Mouse (Mus musculus) megakaryocyte, adult 5-6 weeks (primary cell): ENCODE results near the gene Prdm2. TPM values are rescaled to one million over a fixed set of nuclear protein-coding genes. Genes with fewer than 3 reads are reported as not detected.
A peak's percentile ranks its signal among the peaks of the same experiment; 100 is the strongest.

Experiments used
- ATAC-seq: 2 replicates; pipeline ENCODE4 v1.8.0; 2016; ENCODE audit warnings: mild to moderate bottlenecking, inconsistent platforms; ENCODE audit not compliant: poor library complexity, severe bottlenecking
- total RNA-seq, 2 experiments: library from RNA; stranded (forward) in 1 of 2; stranded (reverse) in 1 of 2; fragments of 153-499, 151-499 nt in 1 of 2; fragments of 221-1000, 200-1000 nt in 1 of 2; gene quantifications; 2 replicates each; pipeline versions ENCODE4 v1.2.3 to v1.2.4; 2015 to 2017

The Prdm2 gene
- total RNA-seq, 2 experiments from 2014 or later = 16.3 to 24.4 TPM

DNA sequence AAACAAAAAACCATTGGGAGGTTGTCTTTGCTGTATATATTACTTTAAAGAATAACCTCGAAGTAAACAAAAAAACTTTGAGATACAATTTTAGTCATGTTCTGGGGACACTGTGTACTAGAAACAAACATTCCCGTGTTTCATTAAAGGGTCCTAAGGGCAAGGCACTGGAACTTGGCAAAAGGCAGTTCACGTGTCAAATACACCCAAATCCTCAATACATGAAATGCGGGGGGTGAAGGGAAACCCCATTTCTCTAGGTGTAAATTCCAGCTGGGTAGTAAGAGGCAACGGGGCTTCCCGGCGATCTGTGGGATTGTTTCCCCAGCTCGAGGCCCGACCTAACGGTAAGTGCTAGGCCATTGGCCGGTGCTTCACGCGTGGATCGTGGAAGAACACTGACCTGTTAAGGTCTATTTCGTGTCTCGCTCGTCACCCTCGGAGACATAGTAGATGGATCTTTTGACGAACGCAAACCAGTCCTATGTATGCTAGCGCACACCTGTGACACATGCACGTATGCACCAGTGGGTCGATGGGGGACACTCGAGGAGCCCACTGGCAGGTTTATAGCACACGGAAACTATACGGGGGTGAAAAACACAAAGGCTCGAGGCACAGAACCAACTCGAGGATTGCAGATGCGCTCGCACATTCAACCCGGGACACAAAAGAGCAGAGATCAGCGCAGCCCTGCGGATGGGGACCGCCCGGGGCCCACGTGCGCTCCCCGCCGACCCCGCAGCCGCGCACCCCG is 1.0 kb downstream of the Prdm2 start:
- ATAC-seq = peak; percentile 16

DNA sequence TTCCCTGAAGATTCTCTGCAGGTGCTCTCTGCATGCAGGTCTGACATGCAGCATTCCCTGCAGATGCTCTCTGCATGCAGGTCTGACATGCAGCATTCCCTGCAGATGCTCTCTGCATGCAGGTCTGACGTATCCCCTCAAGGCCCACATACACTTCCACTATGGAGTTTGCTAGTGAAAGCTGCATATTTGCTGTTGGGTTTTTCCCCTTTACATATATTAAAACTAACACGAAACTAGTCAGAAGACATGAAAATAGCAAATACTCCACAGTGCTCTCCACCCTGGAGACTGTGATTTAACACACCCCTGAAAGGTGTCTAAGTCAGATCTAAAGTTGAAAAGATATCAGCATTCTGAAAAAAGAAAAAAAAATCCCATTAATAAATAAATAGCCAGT is 2.8 kb downstream of the Prdm2 start:
- ATAC-seq = no peak

GRCm38 (mm10) chr4:143202653-143203052 is 10.1 kb downstream of the Prdm2 start:
- no peak for ATAC-seq

- ATAC-seq = peak; percentile 43; the same call in 1 of the 2 replicates
Observed at GRCm38 (mm10) chr4:143198371-143198770, 14.4 kb downstream of the Prdm2 start.

- ATAC-seq = peak; percentile 24
Observed at GRCm38 (mm10) chr4:143197845-143198356, 14.9 kb downstream of the Prdm2 start.

- ATAC-seq = no peak
Observed at GRCm38 (mm10) chr4:143194328-143194727, 18.5 kb downstream of the Prdm2 start.

DNA sequence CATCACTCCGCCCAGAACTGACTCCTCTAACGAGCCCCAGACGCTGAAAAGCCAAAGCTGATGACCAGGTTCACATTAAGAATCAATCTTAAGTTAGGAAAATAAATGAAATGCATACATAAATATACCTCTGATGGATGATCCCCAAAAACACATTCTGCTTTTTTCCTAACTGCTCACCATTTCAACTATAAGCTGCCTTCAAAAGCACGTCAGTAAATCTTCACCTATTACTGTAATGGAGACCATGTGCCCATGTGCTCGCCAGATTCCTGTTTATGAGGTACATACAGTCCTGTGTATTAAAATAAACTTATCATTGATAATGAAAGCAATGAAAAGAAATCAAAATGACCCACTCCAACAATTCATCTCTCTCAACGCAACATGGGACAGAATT is 19.6 kb downstream of the Prdm2 start:
- no peak for ATAC-seq

DNA sequence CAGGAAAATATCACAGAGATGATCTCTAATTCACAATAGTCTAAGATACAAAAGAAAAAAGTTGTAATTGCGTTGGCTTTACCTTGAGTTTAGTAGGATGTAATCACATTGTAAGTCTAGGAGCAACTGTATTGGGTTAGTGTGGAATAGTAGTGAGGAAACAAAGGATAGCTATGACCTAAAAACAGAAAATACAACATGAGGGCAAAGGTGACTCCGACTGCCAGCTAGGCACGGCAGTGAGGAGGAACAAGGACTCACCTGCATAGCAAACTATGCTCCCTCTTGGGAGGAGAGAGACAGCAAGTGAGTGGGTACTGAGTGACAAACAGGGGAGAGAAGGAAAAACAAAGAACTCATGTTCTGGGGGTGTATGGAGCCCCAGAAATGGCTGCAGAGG is 21.0 kb downstream of the Prdm2 start:
- ATAC-seq = no peak

GRCm38 (mm10) chr4:143190657-143191056 is 22.1 kb downstream of the Prdm2 start:
- ATAC-seq = peak; percentile 74

DNA sequence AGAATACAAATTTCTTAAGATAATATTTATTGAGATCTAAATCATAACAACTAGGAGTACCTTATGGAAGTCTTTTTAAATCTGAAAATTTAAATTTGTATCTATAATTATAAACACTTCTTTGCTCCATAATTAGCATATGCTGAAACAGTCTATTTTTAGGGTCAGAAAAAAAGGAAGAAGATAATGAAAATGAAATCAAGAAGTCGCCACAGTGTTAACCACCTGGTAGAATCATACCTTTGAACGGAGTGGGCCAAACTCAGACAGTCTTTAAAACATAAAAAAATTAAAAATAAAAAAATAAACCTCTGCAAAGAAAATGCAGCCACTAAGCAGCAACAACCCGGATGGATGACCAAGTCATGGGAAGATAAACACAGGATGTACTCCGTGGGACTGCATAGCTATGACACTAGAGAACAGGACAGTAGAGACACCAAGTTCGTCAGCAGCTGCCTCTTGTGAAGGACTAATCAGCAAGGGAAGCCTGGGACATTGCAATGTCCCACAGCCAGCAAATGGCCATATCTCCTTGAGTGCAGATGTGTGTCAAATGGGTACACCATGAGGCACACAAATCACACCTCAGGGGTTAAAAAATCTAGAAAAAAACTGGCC is 24.1 kb downstream of the Prdm2 start:
- ATAC-seq = peak; percentile 48

- no peak for ATAC-seq
Observed at GRCm38 (mm10) chr4:143186066-143186465, 26.7 kb downstream of the Prdm2 start.

DNA sequence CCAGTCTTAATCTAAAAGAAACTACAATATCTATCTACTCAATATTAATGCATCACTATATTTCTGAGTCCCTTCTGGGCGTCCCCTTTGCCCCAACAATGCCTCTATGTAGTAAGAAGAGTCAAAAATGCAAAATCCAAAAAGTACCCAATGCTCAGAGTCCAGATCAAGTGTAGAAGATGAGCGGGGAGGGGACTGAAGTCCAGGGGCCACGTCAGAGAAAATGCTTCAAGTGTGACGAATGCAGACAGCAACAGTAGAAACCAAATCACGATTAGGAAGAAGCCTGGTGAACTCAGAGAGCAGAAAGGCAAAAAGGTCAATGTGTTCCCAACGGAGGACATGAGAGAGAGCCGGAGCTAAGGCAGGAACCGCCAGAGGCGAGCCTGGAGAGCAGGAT is 27.3 kb downstream of the Prdm2 start:
- ATAC-seq = no peak

- no peak for ATAC-seq
Observed at GRCm38 (mm10) chr4:143183141-143183540, 29.7 kb downstream of the Prdm2 start.

GRCm38 (mm10) chr4:143180731-143181130 is 32.1 kb downstream of the Prdm2 start:
- ATAC-seq = peak; percentile 40; the same call in 1 of the 2 replicates

GRCm38 (mm10) chr4:143171600-143172290 is 41.0 kb downstream of the Prdm2 start:
- ATAC-seq = no peak

DNA sequence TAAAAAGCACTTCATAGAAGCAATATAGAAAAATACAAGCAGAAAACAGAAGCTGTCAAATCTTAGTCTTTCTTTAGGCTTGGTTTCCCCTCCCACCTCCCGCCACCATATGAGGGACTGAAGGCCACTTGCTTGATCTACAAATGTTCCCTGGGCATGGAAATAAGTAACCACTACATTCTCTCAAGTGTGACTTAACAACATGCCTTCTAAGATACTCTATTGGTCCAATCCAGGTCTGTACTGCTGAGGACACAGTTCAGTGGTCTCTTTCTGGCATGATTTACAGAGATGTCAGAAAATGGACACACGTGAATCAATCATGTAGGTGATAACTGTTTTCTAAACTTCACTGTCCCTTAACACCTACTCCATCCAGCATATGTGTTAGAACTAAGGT is 42.5 kb downstream of the Prdm2 start:
- ATAC-seq = no peak

GRCm38 (mm10) chr4:143168093-143168492 is 44.7 kb downstream of the Prdm2 start:
- no peak for ATAC-seq

DNA sequence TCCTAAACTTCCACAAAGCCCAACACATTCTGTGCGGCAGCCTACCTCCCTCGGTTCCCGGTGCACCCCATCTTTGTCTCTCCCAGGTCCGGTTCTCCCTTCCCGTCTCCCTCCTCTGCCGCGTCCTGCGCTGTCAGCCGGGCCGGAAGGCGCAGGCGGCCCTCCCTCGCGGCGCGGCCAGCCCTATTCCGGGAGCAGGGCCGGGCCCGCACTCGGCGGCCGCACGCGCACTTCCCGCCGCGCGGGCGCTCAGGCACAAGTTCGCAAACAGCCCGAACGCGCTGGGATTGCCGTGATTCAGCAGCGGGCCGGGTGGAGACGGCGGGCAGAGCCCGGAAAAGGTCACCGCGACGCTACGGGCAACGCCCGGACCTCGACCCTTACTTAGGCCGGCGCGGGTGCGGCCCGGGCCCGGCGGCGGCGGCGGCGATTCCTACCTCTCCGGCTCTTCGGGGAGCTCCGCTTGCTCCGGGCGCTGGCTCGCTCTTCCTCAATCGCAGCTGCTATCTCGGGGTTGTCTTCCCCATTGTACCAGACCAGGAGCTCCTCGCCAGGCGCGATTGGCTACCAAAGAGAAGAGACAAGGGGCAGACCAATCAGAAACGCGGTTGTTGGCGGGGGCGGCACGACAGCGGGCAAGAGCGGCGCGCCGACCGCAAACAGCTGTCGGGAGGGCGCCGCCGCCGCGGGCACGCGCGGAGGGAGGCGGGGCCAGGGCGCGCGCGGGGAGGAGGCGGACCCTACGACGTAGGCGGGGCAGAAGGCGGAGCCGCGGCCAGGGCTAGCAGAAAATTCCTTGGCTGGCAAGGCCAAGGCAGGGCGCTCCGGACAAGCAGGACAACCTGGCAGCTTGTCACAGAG is 50.9 kb downstream of the Prdm2 start:
- peak; percentile 95 for ATAC-seq

DNA sequence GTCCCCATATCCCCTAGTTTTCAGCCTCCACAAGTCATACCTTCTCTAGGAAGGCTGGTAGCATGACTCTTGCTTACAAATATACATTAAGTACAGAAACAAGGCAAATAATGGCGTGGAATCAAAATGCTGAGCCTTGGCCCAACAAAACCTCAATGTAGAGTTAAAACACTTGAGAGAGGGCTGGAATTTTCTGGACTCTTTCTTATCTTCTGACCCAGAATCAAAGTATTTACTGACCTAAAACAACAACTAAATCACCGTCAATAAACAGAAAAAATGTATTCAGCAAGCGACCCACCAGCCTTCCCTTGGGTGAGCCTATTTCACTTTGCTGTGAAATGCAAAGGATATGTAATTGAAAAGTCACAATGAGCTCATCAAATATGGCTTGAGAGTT is 52.0 kb downstream of the Prdm2 start:
- no peak for ATAC-seq

DNA sequence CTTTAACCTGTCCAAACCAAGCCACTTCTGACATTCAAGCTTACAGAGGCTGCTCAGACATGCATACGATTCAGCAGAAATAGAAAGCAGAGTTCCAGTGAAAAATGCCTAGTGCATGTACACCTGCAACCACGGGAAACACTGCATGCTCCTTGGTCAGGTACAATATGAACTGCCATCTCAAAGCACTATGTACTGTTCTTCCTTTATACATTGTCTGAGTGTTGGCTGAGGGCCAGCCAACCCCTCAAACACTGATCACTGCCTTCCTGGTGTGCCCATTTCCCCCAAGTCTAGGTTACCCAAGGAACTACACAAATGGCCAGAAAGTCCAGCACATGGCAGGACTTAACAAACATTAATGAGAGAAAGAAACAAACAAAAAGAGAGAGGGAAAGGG is 53.5 kb downstream of the Prdm2 start:
- ATAC-seq = no peak

- ATAC-seq = no peak
Observed at GRCm38 (mm10) chr4:143155871-143156270, 56.9 kb downstream of the Prdm2 start.
